19 mouse cellular contexts compared by ENCODE assay signal in the genomic region with DNA sequence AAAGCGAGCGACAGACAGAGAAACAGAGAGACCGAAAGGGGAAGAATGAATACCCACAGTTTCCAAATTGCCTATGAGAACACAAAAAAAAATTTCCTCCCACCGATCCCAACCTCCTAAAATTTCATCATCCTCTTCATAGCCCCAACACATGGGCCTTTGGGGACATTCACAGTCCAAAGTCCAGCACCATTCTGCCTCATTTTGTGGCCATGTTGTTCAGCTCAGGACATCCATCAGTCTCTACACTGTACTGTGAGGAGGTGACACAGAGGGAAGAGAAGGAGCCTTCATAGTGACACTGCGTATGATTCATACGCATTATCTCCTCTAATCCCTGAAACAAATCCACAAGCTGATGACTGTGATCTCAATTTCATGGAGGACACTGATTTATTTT. TPM values are rescaled to one million over a fixed set of nuclear protein-coding genes. Genes with fewer than 3 reads are reported as not detected.
"Had no signal": no experiment of that assay in that cellular context is flagged by ENCODE, and none has a peak within 500 bp of the region (broad histone marks: within the 10 kb centered on the region; RNA-seq: fewer than 3 reads in every experiment).

No protein-coding gene starts in this region.

- H3K27me3 ChIP-seq: liver, embryonic 15.5 days; lung, embryonic 15.5 days; neural tube, embryonic 12.5 days; stomach, embryonic 15.5 days had no signal

- H3K4me3 ChIP-seq: liver, embryonic 15.5 days; lung, embryonic 15.5 days; megakaryocyte, embryonic 14.5 days; midbrain, embryonic 12.5 days; neural tube, embryonic 12.5 days; stomach, embryonic 15.5 days had no signal

- H3K36me3 ChIP-seq: liver, embryonic 15.5 days; lung, embryonic 15.5 days; midbrain, embryonic 12.5 days; neural tube, embryonic 12.5 days; stomach, embryonic 15.5 days had no signal

- H3K9me3 ChIP-seq: liver, embryonic 15.5 days; lung, embryonic 15.5 days; megakaryocyte, embryonic 14.5 days; midbrain, embryonic 12.5 days; neural tube, embryonic 12.5 days; stomach, embryonic 15.5 days had no signal

- H3K4me2 ChIP-seq: liver, embryonic 15.5 days; lung, embryonic 15.5 days; midbrain, embryonic 12.5 days; neural tube, embryonic 12.5 days; stomach, embryonic 15.5 days had no signal

- DNase-seq: liver, postnatal 0 days; lung, adult 2 months; lung, postnatal 14 days; lung, postnatal 36 days; midbrain, embryonic 14.5 days; right cerebral cortex, postnatal 14 days; thymus, adult 18-20 months; thymus, postnatal 14 days; thymus, postnatal 36 days had no signal

- ATAC-seq: liver, postnatal 0 days; lung, postnatal 0 days had no signal

- H3K4me1 ChIP-seq: liver, embryonic 15.5 days; lung, embryonic 15.5 days; megakaryocyte, embryonic 14.5 days; midbrain, embryonic 12.5 days; neural tube, embryonic 12.5 days; stomach, embryonic 15.5 days had no signal

- H3K27ac ChIP-seq: liver, embryonic 15.5 days; lung, embryonic 15.5 days; macrophage; midbrain, embryonic 12.5 days; neural tube, embryonic 12.5 days; stomach, embryonic 15.5 days; stomach, postnatal 0 days had no signal

- H3K9ac ChIP-seq: liver, embryonic 15.5 days; liver, postnatal 0 days; lung, embryonic 15.5 days; midbrain, embryonic 12.5 days; neural tube, embryonic 12.5 days; stomach, embryonic 15.5 days had no signal

RNA-seq across cellular contexts. Expression of gene Spon1, which starts 12.7 kb away (rescaled TPM):
- total RNA-seq: monocyte, adult 5-6 weeks had no signal
- polyA plus RNA-seq: macrophage had no signal
